Mouse (Mus musculus): ENCODE data around the gene Gbf1.
A peak's percentile ranks its signal among the peaks of the same experiment; 100 is the strongest.
"Not testable (repeated sequence)": the region's sequence is repeated elsewhere in the genome, so short reads cannot be mapped to it uniquely, and the experiment has no call there.

The Gbf1 gene

GRCm38 (mm10) chr19:46147511-46148371 is 4.6 kb upstream of the Gbf1 start, which contains the start of gene Pitx3:
TSS of gene Pitx3 (minus strand) at chr19:46148326.
- DNase-seq (ENCODE audit: low read depth, low spot score) = no peak

GRCm38 (mm10) chr19:46148372-46148760 is 3.9 kb upstream of the Gbf1 start:
- peak; percentile 85 for DNase-seq (ENCODE audit: low read depth, low spot score)

GRCm38 (mm10) chr19:46149091-46149490 is 3.2 kb upstream of the Gbf1 start:
- no peak for DNase-seq (ENCODE audit: low read depth, low spot score)

GRCm38 (mm10) chr19:46165950-46166349 is 13.6 kb downstream of the Gbf1 start:
- DNase-seq (ENCODE audit: low read depth, low spot score) = no peak

GRCm38 (mm10) chr19:46167169-46167568 is 14.9 kb downstream of the Gbf1 start:
- not testable (repeated sequence) for DNase-seq (ENCODE audit: low read depth, low spot score)

GRCm38 (mm10) chr19:46169396-46169795 is 17.1 kb downstream of the Gbf1 start:
- no peak for DNase-seq (ENCODE audit: low read depth, low spot score)

- no peak for DNase-seq (ENCODE audit: low read depth, low spot score)
Observed at GRCm38 (mm10) chr19:46169913-46170312, 17.6 kb downstream of the Gbf1 start.

- DNase-seq (ENCODE audit: low read depth, low spot score) = no peak
Observed at GRCm38 (mm10) chr19:46172541-46172940, 20.2 kb downstream of the Gbf1 start.

- DNase-seq (ENCODE audit: low read depth, low spot score) = no peak
Observed at GRCm38 (mm10) chr19:46175173-46175572, 22.9 kb downstream of the Gbf1 start.

- DNase-seq (ENCODE audit: low read depth, low spot score) = no peak
Observed at GRCm38 (mm10) chr19:46177046-46177445, 24.7 kb downstream of the Gbf1 start.

- DNase-seq (ENCODE audit: low read depth, low spot score) = no peak
Observed at GRCm38 (mm10) chr19:46180274-46180673, 28.0 kb downstream of the Gbf1 start.

GRCm38 (mm10) chr19:46182241-46182640 is 29.9 kb downstream of the Gbf1 start:
- no peak for DNase-seq (ENCODE audit: low read depth, low spot score)

- DNase-seq (ENCODE audit: low read depth, low spot score) = no peak
Observed at GRCm38 (mm10) chr19:46186611-46187010, 34.3 kb downstream of the Gbf1 start.

- DNase-seq (ENCODE audit: low read depth, low spot score) = peak; percentile 7
Observed at GRCm38 (mm10) chr19:46187203-46187602, 34.9 kb downstream of the Gbf1 start.

- DNase-seq (ENCODE audit: low read depth, low spot score) = no peak
Observed at GRCm38 (mm10) chr19:46198293-46198692, 46.0 kb downstream of the Gbf1 start.

GRCm38 (mm10) chr19:46198891-46199290 is 46.6 kb downstream of the Gbf1 start:
- DNase-seq (ENCODE audit: low read depth, low spot score) = peak; percentile 8

- no peak for DNase-seq (ENCODE audit: low read depth, low spot score)
Observed at GRCm38 (mm10) chr19:46204166-46204565, 51.9 kb downstream of the Gbf1 start.

GRCm38 (mm10) chr19:46205680-46206079 is 53.4 kb downstream of the Gbf1 start:
- no peak for DNase-seq (ENCODE audit: low read depth, low spot score)

- no peak for DNase-seq (ENCODE audit: low read depth, low spot score)
Observed at GRCm38 (mm10) chr19:46210951-46211350, 58.6 kb downstream of the Gbf1 start.

GRCm38 (mm10) chr19:46214541-46214940 is 62.2 kb downstream of the Gbf1 start:
- DNase-seq (ENCODE audit: low read depth, low spot score) = peak; percentile 2

- no peak for DNase-seq (ENCODE audit: low read depth, low spot score)
Observed at GRCm38 (mm10) chr19:46215401-46215800, 63.1 kb downstream of the Gbf1 start.

- no peak for DNase-seq (ENCODE audit: low read depth, low spot score)
Observed at GRCm38 (mm10) chr19:46216716-46217115, 64.4 kb downstream of the Gbf1 start.

GRCm38 (mm10) chr19:46217347-46217746 is 65.0 kb downstream of the Gbf1 start:
- DNase-seq (ENCODE audit: low read depth, low spot score) = not testable (repeated sequence)

All from CD4-positive, CD25-positive, alpha-beta regulatory T cell, adult 2 months (primary cell).